Mouse (Mus musculus) embryo, embryonic 11 days (tissue): Measurements from ENCODE around the gene Nudt1.
"Not testable (repeated sequence)": the region's sequence is repeated elsewhere in the genome, so short reads cannot be mapped to it uniquely, and the experiment has no call there.

ENCODE experiments used
- DNase-seq: peaks from one replicate; pipeline ENCODE4 v3.0.0-alpha.2; 2015

Gene Nudt1

DNA sequence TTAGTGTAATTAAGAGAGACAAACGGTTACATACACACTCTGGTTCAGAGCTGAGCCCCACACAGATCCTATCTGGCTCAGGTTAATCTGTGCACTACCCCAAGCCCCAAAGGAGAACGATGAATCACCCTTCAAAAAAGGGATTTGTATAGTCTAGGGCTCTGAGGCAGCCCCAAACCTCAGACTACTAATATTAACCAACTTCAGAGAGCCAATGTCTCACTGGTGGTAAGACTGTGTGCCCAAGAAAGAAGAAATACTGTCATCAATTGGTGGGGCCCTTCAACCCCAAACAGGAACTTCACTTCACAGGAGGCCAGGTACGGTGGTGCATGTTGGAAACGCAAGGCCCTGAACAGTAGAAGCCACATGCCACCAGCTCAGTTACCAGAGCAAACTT is 23.8 kb downstream of the Nudt1 start:
- DNase-seq = no peak

DNA sequence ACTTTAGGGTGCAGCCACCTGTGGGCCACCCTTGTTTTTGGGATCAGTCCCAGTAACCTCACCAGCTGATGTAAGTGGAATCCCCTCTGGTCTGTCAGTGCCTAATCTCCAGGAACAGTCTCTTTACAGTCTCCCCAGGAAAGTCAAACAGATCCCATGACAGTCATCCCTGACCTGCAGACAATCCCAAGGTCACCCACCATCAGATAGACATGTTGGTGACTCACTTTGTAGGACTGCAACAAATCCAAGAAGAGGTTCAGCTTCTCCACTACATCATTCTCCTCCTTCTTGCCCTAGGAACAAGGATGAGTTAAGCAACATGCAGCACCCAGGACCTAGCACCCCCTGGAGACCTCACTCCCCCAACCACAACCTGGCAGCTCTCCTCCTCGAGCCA is 24.6 kb downstream of the Nudt1 start:
- no peak for DNase-seq

DNA sequence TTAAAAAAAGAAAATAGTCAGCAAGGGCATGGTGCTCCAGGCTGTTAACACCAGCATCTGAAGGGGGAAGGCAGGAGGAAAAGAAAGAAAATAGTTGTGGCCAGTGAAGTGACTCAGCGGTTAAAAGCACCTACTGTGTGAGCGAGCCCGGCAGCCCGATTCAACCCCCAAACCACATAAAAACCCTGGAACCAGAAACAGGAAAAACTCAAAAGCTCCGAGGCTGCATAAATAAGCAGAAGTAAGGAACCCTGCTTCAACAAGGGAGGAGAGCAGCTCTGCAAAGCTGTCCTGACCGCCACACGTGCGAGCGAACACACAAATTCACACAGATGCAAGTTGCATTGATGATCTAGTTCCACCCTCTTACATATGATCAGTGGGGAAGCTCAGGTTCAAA is 28.4 kb downstream of the Nudt1 start:
- DNase-seq = no peak

DNA sequence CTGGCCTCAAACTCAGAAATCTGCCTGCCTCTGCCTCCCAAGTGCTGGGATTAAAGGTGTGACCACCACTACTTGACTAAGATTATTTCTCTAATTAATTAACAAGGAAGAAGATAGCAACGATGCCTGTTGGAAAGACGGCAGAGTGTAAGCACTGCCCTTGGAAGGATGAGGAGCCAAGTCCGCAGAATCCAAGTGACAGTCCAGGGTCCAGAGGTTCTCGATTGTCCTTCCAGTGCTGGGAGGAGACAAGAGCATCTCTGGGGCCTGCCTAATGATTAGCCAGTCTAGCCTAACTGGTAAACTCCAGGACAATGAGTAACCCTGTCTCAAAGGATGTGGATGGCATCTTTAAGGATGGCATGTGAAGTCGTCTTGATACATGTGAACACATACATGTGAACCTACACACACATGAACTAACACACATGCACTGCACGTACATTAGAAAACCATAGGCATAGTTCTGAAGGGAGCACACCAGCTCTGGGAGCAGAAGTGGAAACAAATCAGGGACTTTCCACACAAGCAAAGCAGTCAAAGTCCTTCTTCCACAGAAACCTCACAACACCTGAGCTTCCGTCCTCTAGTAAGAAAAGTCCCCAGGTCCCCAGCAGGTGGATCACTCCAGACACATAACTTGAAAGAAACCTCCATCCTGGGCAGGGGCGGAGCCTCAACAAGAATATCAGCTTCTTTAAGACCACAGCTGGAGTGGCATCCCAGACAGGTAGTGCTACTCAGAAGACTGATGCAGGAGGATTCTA is 29.5 kb downstream of the Nudt1 start:
- no peak for DNase-seq

DNA sequence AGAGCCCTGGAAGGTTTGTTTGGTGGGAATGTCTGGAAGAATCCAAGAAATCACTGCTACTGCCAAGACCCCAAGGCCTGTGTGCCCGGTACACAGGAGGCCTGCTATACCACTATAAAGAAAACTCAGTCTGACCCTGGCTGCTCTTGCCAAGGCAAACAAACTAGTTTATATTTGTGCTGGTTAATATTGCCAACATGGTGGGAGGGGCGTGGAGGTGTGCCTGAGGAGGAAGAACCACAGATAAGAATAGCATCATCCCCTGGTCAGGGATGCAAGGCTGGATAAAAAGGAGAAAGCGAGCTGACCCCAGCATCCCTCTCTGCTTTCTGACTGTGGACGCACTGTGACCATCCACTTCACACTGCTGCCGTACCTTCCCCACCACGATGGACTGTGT is 30.9 kb downstream of the Nudt1 start:
- DNase-seq = no peak

DNA sequence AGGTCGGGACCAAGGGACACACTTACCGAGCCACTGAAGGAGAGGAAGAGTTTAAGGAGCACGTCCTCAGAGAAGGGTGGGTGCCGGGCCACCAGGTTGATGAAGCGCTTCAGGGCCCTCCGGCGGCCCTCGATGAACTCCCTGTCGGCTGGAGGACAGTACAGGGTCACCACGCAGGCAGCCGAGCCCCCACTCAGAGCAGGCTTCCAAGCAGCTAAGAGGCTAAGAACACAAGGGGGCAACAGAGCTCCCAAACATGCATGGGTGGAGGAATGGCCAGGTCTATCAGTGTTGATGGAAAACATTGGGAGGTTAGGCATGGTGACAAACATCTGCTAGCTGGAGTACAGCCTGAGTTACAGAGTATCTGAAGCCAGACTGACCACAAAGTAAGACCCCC is 34.5 kb downstream of the Nudt1 start:
- no peak for DNase-seq

DNA sequence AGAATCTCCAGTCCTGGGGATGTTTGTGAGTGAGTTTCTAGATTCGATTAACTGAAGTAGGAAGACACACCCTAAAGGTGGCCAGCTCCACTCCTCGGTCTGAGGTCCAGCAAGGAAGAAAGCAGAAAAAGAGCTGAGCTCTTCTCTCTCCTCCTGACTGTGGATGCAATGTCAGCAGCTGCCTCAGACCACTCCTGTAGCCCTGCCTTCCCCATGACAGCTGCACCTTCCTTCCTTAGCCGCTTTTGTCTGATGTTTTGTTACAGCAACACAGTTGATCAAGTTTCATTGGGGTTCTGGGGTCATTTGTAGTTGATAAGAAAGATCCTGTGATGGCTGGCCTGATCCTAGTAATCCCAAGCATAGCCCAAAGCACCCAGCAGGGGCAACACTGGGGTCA is 36.0 kb downstream of the Nudt1 start:
- DNase-seq = no peak

DNA sequence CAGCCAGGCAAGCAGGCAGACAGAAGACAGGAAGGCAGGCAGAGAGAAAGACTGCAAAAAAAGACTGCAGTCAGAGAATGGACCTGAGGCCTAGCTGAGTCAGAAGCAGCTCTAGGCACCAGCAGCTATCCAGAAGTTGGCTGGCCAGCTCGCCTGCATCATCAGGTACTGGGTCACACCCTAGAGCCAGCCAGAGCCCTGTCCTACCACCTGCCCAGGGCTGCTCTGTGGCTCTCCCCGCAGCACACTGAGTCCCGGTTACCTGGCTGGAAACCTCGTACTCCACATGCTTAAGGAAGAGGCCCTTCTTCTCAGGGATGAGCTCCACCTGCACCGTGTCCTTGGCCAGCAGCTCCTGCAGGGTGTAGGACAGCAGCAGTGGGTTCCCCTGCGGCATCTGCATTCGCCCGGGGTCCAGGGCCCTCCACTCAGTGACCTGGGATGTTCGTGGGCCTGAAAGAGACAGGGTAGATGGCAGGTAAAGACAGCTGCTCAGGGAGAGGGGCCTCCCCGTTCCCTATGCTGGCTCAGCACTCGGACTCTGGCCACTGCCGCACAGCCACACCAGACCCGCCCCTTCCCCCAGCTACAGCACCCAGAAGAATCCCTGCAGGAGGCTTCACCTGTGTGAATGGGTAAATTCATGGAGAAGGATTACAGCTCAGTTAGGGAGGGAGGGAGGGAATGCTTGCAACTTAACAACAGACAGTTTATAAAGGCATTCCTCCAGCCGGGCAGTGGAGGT is 38.6 kb downstream of the Nudt1 start:
- no peak for DNase-seq

DNA sequence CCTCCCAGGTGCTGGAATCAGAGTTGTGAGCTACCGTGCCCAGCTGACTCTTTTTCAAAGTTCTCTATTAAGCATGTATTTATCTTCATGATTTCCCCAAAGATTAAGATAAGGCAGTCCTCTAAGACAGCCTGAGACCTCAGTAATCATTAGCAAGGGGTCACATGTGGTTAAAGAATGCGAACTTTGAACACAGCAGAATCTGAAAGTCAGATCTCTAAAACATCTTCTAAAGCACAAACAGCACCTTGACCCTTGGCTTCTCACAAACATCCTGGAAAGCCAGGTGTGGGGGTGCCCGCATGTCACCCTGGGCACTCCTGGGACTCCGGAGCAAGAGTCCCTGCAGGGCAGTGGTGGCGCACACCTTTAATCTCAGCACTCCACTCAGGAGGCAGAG is 43.0 kb downstream of the Nudt1 start:
- DNase-seq = no peak

DNA sequence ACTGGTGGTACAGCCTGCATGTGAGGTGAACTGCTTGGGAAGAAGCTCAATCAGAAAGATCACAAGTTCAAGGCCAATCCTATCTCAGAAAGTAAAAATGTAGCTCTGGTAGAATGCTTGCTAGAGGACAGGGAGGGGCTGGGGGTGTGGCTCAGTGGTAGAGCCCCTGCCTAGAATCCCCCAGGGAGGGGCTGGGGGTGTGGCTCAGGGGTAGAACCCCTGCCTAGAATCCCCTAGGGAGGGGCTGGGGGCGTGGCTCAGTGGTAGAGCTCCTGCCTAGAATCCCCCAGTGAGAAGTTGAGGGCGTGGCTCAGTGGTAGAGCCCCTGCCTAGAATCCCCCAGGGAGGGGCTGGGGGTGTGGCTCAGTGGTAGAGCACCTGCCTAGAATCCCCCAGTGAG is 46.7 kb downstream of the Nudt1 start:
- DNase-seq = not testable (repeated sequence)

DNA sequence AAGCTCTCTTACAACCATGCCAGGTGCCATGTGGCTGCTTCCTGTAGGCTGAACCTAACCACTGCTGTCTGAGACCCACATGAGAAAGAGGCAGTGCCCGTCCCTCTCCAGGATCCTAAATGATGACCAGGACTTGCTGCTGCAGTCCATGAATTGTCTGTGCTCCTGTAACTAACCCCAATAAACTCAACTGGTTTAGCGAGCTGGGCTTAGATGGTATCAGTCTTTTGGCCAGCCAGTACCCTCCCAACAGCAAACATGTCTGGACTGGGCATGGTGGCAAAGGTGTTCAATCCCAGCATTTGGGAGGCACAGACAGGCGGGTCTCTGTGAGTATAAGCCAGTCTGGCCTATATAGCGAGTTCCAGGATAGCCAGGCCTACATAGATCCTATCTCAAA is 47.5 kb downstream of the Nudt1 start:
- DNase-seq = no peak

DNA sequence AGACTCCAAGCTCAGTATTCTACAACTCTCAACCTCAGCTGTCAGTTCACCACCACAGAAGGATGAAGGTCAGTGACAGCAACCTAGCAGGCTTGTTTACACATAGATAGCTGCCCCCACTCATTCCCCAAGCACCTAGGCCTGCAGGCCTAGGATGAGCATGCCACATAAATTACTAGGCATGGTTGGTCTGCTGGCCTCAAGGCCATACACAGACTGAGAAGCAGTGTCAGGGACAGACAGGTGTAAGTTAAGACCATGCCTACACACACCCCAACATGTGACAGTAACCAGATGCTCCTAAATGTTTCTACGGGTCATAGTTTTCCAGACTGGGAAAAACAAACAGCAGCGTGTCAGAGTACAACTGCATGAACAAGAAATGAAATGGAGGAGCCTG is 48.0 kb downstream of the Nudt1 start:
- no peak for DNase-seq

DNA sequence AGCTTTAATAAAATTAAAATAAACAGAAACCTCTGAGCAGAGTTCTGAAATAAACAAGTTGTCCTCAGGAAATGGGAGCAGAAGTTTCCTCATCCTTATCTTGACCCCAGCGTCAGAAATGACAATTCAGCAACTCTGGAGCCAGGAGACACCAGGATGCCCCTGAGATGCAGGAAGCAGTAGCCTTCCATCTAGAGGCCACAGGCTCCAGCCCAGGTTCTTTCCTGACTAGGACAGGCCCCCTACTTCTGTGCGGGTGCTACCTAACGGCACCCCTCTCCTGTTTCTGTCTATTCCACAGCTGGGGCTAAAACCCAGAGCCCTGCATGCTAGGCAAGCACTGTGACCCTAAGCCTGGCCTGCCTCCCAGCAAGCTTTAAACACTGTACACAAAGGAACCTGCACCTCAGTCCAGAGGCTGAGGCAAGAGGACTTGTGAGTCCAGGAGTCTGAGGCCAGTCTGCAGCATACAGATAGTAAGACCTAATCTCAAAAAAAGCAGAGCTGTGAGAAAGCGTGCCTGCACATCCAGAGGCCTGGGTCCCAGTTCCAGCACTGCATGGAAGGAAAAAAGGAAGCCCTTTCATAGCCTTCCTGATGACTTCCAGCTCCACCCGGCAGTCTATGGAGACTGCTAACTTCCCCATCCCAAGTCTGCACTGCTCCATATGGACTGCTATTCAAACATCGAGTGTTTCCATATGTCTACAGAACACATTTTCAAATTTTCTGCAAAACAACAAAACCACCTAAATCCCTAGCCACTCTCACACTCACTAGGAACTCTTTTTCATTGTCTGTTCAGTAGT is 49.2 kb downstream of the Nudt1 start:
- no peak for DNase-seq

DNA sequence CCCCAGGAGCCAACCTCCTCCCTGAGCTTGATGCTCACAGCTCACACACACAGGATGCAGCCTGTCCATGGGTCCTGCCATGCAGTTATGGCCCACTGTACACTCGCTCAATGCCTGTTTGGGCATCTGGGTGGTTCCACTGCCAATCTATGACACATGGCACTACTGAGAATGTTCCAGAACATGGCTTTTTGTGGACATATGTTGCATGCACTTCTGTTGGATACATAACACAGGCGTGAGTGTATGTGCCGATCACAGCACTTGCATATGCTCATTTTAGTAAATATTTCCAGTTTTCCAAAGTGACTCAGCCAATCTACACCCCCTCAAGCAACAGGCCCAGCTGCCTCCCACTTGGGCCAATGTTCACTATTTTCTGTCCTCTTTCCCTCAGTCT is 50.2 kb downstream of the Nudt1 start:
- DNase-seq = no peak

DNA sequence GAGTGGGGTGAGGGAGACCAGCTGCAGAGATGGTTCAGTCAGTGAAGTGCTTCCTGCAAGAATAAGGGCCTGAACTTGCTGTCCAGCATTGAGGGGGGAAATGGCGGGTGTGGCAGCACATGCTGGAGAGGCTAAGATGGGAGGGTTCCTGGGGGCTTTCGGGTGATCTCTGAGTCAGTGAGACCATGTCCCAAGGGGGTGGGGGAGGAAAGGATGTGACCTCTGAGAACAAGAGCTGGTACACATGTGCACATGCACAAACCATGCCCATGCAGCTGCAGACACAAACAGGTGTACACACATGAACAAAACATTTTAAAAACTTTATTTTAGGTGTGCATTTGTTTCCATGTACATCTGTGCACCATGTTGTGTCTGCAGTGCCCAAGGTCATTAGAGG is 52.3 kb downstream of the Nudt1 start:
- DNase-seq = no peak

DNA sequence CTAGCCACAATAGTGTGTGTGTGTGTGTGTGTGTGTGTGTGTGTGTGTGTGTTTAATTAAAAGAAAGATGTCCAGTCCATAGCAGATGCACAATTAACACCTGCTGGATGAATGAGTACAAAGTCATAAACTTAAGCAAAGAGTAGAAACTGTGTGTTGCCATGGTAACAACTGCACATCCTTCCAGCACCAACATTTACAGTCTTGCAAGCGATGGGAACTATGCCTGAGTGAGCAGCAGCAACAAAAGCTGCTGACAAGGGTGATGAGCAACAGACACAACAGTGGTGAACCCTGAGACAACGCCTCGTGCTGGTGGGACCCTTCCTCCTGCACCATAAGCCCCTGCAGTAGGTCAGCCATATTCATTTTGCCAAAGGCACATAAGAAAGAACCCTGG is 52.8 kb downstream of the Nudt1 start:
- no peak for DNase-seq

DNA sequence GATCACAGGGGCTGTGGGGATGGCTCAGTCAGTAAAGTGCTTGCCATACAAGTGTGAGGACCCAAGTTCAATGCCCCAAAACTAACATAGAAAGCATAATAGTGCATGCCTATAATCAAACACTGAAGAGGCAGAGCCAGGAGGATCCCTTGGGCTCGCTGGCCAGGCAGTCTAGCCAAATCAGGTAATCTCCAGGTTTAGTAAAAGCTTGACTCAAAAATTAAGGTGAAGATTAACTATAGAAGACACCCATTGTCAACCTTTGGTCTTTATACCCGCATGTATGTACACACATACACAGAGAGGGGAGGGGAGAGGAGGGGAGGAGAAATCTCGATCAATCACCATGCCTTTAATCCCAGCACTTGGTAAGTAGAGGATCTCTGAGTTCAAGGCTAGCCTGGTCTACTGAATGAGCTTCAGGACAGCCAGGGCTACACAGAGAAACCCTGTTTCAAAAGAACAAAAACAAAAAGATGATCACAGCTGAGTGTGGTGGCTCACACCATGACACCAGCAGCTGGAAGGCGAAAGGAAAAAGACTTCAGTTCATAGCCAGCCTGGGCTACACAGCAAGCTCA is 53.9 kb downstream of the Nudt1 start:
- DNase-seq = no peak

DNA sequence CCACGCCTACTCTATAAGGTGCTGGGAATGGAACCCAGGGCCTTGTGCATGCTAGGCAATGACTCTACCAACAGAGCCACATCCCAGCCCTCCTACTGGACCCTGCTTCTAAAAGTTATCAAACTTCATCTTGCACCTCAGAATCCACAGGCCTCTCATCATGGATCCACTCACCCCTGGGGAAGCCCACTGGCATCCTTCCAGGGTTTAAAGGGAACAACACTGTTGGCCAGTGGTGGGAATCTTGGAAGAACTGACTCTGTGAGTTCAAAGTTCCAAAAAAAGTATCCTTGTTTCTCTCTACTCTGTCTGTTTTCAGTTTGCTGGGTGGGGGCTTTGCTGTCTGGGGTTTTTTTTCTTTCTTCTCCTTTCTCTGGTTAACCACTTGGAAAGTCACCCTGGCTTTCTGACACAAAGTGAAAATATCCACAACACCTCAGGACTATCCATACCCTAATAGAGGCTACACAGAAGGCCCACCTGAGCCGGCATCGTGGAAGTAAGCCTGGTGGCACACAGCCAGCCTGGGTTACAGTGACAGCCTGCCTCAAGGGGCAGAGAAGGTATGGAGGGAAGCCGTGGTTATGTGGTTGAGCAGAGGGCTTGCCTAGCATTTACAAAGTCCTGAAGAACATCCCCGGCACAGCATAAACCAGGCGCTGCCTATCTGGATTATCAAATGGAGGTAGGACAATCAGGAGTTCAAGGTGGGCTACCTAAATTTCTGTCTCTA is 56.8 kb downstream of the Nudt1 start:
- DNase-seq = no peak

DNA sequence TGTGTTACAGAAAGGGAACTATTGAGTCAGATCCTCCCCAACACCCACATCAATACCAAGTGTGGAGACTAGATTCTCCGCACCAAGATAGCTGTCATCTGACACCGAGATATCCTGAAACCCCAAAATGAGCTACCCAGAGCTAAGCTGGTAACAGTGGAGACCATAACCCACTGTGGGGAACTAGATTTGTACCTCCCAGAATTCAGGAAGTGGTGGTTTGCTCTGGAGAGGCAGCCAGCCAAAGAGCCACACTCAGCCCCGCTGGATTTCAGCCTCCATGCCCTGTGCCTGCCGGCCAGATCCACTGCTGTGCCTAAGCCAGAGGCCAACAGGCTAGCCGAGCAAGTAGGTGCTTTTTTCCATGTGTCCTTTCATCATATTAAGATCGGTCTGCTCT is 57.8 kb downstream of the Nudt1 start:
- no peak for DNase-seq

DNA sequence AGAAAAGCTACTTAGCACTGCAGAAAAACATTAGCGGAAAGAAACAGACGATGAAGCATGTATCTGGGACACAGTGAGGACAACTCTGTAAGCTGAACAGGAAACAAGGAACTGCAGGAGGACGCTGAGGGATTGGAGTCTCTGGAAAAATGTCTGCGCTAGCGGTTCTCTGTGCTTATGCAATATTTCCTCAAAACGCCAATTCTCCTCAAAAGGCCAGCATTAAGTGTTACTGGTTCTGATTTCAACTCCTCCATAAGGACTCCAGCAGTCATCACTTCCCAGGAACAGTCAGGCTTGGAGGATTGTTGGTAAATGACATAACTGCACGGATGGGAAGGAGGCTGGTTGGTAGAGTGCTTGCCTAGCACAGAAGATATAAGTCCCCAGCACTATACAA is 59.7 kb downstream of the Nudt1 start:
- DNase-seq = no peak

DNA sequence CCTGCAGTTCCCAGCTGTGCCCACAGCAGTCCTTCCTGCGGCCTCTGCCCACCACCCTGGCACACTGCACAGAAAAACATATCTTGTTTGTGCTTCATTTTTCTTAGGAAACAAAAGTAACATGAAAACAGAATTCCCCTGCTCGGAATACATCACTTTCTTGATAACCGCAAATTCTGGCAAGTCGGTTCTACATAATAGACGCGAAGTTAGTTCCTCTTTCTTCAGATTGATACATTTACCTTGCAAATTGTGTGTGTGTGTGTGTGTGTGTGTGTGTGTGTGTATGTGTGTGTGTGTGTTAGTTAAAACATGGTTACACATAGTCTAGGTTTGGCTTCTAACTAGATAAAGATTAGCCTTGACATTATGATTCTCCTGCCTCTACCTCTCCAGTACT is 61.2 kb downstream of the Nudt1 start:
- no peak for DNase-seq

DNA sequence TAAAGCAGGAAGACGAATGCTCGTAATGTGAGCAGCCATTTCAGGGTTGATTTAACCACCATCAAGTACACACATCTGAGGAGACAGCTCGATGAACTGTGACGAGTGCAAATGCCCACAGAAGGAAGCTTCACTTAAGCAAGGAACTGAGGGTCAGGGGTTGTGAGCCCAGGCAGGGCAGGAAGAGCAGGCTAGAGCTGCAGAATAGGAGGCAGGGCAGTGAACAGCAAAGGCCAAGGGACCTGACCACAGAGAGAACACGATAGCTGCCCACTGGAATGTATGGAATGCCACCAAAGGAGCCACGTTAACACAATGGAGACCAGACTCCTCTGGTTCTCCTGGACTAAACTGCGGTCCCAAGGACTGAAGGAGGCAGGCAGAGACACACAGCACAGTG is 62.1 kb downstream of the Nudt1 start:
- peak; percentile 65 for DNase-seq

DNA sequence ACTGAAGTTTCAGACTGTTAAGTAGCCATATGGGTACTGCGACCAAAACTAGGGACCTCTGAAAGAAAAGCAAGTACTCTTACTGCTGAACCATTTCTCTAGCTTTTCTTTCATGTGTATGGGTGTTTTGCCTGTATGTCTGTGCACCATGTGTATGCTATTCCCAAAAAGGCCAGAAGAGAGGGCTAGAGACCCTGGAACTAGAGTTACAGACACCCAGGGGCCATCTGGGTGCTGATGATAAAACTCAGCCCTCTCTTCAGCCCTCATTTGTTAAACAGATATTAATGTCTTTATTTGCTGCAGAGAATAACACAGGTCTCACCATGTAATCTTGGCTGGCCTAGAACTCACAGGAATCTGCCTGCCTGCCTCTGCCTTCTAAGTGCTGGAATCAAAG is 63.0 kb downstream of the Nudt1 start:
- no peak for DNase-seq
